Mouse (Mus musculus): ENCODE measurements around the gene Trpm8.

- TF ChIP-seq CTCF (IDR thresholded peaks at IDR 0.05; ENCODE audit: extremely low read depth, insufficient read depth, insufficient read length, insufficient replicate concordance) (no peak), POLR2A (IDR thresholded peaks at IDR 0.05; ENCODE audit: low read depth, low read length) (no peak)
Measured at GRCm38 (mm10) chr1:88358102-88358654, 80.7 kb downstream of the Trpm8 start.

All from spleen, adult 2 months (tissue).